Mouse (Mus musculus) midbrain, embryonic 11.5 days (tissue): ENCODE results near the gene Tgm2. TPM values are rescaled to one million over a fixed set of nuclear protein-coding genes. Genes with fewer than 3 reads are reported as not detected.
A peak's percentile ranks its signal among the peaks of the same experiment; 100 is the strongest.

Experiments used
- ATAC-seq: fragments of 200-750 bp; cut with Nextera tagmentation; 2 replicates; pipeline ENCODE4 v1.8.0; 2017; ENCODE audit warnings: moderate TSS enrichment, moderate library complexity; ENCODE audit not compliant: low FRiP score
- DNase-seq: peaks from one replicate; pipeline ENCODE4 v3.0.0; 2015; ENCODE audit warnings: low spot score; ENCODE audit errors: missing footprints
- H3K27ac ChIP-seq: fragments of 300-500 bp; sonication (generic); 2 replicates; pipeline ENCODE4 v1.5.1; 2014; ENCODE audit warnings: low read depth, low read length
- H3K27me3 ChIP-seq: fragments of 300-500 bp; sonication (generic); 2 replicates; pipeline ENCODE4 v1.6.1; 2014; ENCODE audit warnings: mild to moderate bottlenecking, low read length, moderate library complexity, mixed read lengths; ENCODE audit not compliant: control insufficient read depth, insufficient read depth
- H3K36me3 ChIP-seq: fragments of 300-500 bp; sonication (generic); 2 replicates; pipeline ENCODE4 v1.6.1; 2014; ENCODE audit warnings: mild to moderate bottlenecking, low read length, moderate library complexity, mixed read lengths; ENCODE audit not compliant: control insufficient read depth, insufficient read depth
- H3K4me1 ChIP-seq: fragments of 300-500 bp; sonication (generic); 2 replicates; pipeline ENCODE4 v1.6.1; 2014; ENCODE audit warnings: low read length; ENCODE audit not compliant: control insufficient read depth, insufficient read depth
- H3K4me2 ChIP-seq: fragments of 300-500 bp; sonication (generic); 2 replicates; pipeline ENCODE4 v1.6.1; 2014; ENCODE audit warnings: mild to moderate bottlenecking, moderate library complexity
- H3K4me3 ChIP-seq: fragments of 300-500 bp; sonication (generic); 2 replicates; pipeline ENCODE4 v1.5.1; 2014; ENCODE audit warnings: low read depth, low read length
- H3K9ac ChIP-seq: fragments of 300-500 bp; sonication (generic); 2 replicates; pipeline ENCODE4 v1.6.1; 2014; ENCODE audit warnings: low read length
- H3K9me3 ChIP-seq: fragments of 300-500 bp; sonication (generic); 2 replicates; pipeline ENCODE4 v1.6.1; 2016; ENCODE audit warnings: low read length; ENCODE audit not compliant: control insufficient read depth
- WGBS: fragments of 180-500 bp; shearing (Covaris S2); extraction: QIAGEN DNeasy Blood & Tissue Kit; methylation state at CpG from one replicate; pipeline ENCODE4 v1.1.7; 2014; 5-methylcytosine and 5-hydroxymethylcytosine counted together
- polyA plus RNA-seq: library from polyadenylated mRNA; unstranded; fragments of >200 nt; fragmentation: Nextera tagmentation; extraction: Ambion mirVana; gene quantifications from 2 replicates; pipeline ENCODE4 v1.2.1, GENCODE M21; 2014

The Tgm2 gene
- polyA plus RNA-seq, 1 experiment from 2014 or later: 5.8 TPM

- H3K4me3 ChIP-seq: no peak overlapping the region
- no peaks in the 10 kb centered on the region for H3K27me3 ChIP-seq
- H3K36me3 ChIP-seq: no peaks in the 10 kb centered on the region
- 85% methylated on average over 3 of the region's 3 CpGs for WGBS
- no peak overlapping the region for H3K9ac ChIP-seq
- DNase-seq (no peak), ATAC-seq (no peak)
- H3K4me1 ChIP-seq: no peaks in the 10 kb centered on the region
- no peaks in the 10 kb centered on the region for H3K9me3 ChIP-seq
- H3K27ac ChIP-seq: no peak overlapping the region
- H3K4me2 ChIP-seq: no peak overlapping the region
Measured at GRCm38 (mm10) chr2:158115838-158116453, 30.3 kb downstream of the Tgm2 start.

- no peaks in the 10 kb centered on the region for H3K4me1 ChIP-seq
- no peaks in the 10 kb centered on the region for H3K9me3 ChIP-seq
- DNase-seq (no peak), ATAC-seq (no peak)
- no peaks in the 10 kb centered on the region for H3K36me3 ChIP-seq
- WGBS: 82% methylated on average over 5 of the region's 5 CpGs
- no peak overlapping the region for H3K9ac ChIP-seq
- H3K4me3 ChIP-seq: no peak overlapping the region
- H3K4me2 ChIP-seq: no peak overlapping the region
- H3K27me3 ChIP-seq: no peaks in the 10 kb centered on the region
- no peak overlapping the region for H3K27ac ChIP-seq
Measured at GRCm38 (mm10) chr2:158114931-158115330, 31.3 kb downstream of the Tgm2 start.

GRCm38 (mm10) chr2:158113591-158114257 is 32.5 kb downstream of the Tgm2 start:
- Histone ChIP-seq H3K9ac (no peak overlapping the region), H3K4me1 (no peaks in the 10 kb centered on the region), H3K9me3 (no peaks in the 10 kb centered on the region), H3K4me3 (no peak overlapping the region), H3K4me2 (no peak overlapping the region), H3K27me3 (no peaks in the 10 kb centered on the region), H3K36me3 (no peaks in the 10 kb centered on the region), H3K27ac (no peak overlapping the region)
- ATAC-seq: no peak
- WGBS: 41% methylated on average over 9 of the region's 9 CpGs
- no peak for DNase-seq

- H3K27ac ChIP-seq: no peak overlapping the region
- no peaks in the 10 kb centered on the region for H3K9me3 ChIP-seq
- no peaks in the 10 kb centered on the region for H3K36me3 ChIP-seq
- DNase-seq (no peak), ATAC-seq (no peak)
- WGBS: 66% methylated on average over 8 of the region's 8 CpGs
- H3K4me1 ChIP-seq: no peaks in the 10 kb centered on the region
- H3K9ac ChIP-seq: no peak overlapping the region
- H3K4me3 ChIP-seq: no peak overlapping the region
- H3K4me2 ChIP-seq: no peak overlapping the region
- H3K27me3 ChIP-seq: no peaks in the 10 kb centered on the region
Measured at GRCm38 (mm10) chr2:158109516-158109915, 36.7 kb downstream of the Tgm2 start.

- ATAC-seq: no peak
- no peak overlapping the region for H3K4me2 ChIP-seq
Measured at GRCm38 (mm10) chr2:158106947-158107587, 39.2 kb downstream of the Tgm2 start.

GRCm38 (mm10) chr2:158105605-158106004 is 40.6 kb downstream of the Tgm2 start:
- WGBS: 95% methylated on average over 6 of the region's 6 CpGs
- no peaks in the 10 kb centered on the region for H3K4me1 ChIP-seq
- H3K9me3 ChIP-seq: no peaks in the 10 kb centered on the region
- no peak for ATAC-seq
- no peak overlapping the region for H3K4me2 ChIP-seq
- H3K9ac ChIP-seq: no peak overlapping the region
- no peak overlapping the region for H3K4me3 ChIP-seq
- H3K36me3 ChIP-seq: no peaks in the 10 kb centered on the region
- H3K27ac ChIP-seq: no peak overlapping the region
- no peak for DNase-seq
- no peaks in the 10 kb centered on the region for H3K27me3 ChIP-seq

More at GRCm38 (mm10) chr2:158106947-158107587, 39.2 kb downstream of the Tgm2 start:
- Histone ChIP-seq H3K27ac (no peak overlapping the region), H3K27me3 (no peaks in the 10 kb centered on the region), H3K9ac (no peak overlapping the region), H3K9me3 (no peaks in the 10 kb centered on the region), H3K4me3 (no peak overlapping the region), H3K36me3 (no peaks in the 10 kb centered on the region), H3K4me1 (no peaks in the 10 kb centered on the region)
- peak; percentile 88 for DNase-seq
- 46% methylated on average over 6 of the region's 6 CpGs for WGBS

- ATAC-seq (no peak), DNase-seq (no peak)
- Histone ChIP-seq H3K4me1 (no peaks in the 10 kb centered on the region), H3K4me2 (no peak overlapping the region), H3K9ac (no peak overlapping the region), H3K27ac (no peak overlapping the region), H3K9me3 (no peaks in the 10 kb centered on the region), H3K27me3 (no peaks in the 10 kb centered on the region), H3K36me3 (no peaks in the 10 kb centered on the region), H3K4me3 (no peak overlapping the region)
- WGBS: 84% methylated on average over 6 of the region's 6 CpGs
Measured at GRCm38 (mm10) chr2:158104966-158105365, 41.3 kb downstream of the Tgm2 start.

- H3K27ac ChIP-seq: no peak overlapping the region
- 84% methylated on average over 5 of the region's 5 CpGs for WGBS
- no peak for DNase-seq
Measured at GRCm38 (mm10) chr2:158101768-158102167, 44.5 kb downstream of the Tgm2 start.

GRCm38 (mm10) chr2:158099537-158099936 is 46.7 kb downstream of the Tgm2 start:
- Histone ChIP-seq H3K9ac (no peak overlapping the region), H3K27ac (no peak overlapping the region), H3K4me1 (no peaks in the 10 kb centered on the region), H3K4me2 (no peak overlapping the region), H3K27me3 (no peaks in the 10 kb centered on the region), H3K4me3 (no peak overlapping the region), H3K36me3 (no peaks in the 10 kb centered on the region), H3K9me3 (no peaks in the 10 kb centered on the region)
- 81% methylated on average over 3 of the region's 3 CpGs for WGBS
- ATAC-seq (no peak), DNase-seq (no peak)

More at GRCm38 (mm10) chr2:158101768-158102167, 44.5 kb downstream of the Tgm2 start:
- Histone ChIP-seq H3K4me3 (no peak overlapping the region), H3K36me3 (no peaks in the 10 kb centered on the region), H3K4me2 (no peak overlapping the region), H3K4me1 (no peaks in the 10 kb centered on the region), H3K9ac (no peak overlapping the region), H3K27me3 (no peaks in the 10 kb centered on the region), H3K9me3 (no peaks in the 10 kb centered on the region)
- ATAC-seq: no peak
